Comparison of ENCODE assay signal across 8 mouse cellular contexts in genomic region chr3:95434136-95434982, GRCm38 (mm10). TPM values are rescaled to one million over a fixed set of nuclear protein-coding genes. Genes with fewer than 3 reads are reported as not detected.
DNase-seq lines count a peak whose midpoint lies in the region; ATAC-seq and TF ChIP-seq lines count a peak whose summit lies in the region.

Arnt (plus strand) TSS chr3:95434388.

- no peak for TF ChIP-seq EP300 in CH12.LX (IDR thresholded peaks at IDR 0.05; ENCODE audit: low read length)

- peak within 1 kb of the TSS; percentile 50 for H3K27ac ChIP-seq in CH12.LX (ENCODE audit: insufficient read depth, low read depth)
- H3K27ac ChIP-seq in forebrain, embryonic 11.5 days (ENCODE audit: low read depth, low read length) = no peak within 1 kb of the TSS
- peak within 1 kb of the TSS; percentile 89 for H3K27ac ChIP-seq in heart, embryonic 16.5 days (ENCODE audit: low read length)
- H3K27ac ChIP-seq in liver, embryonic 15.5 days (replicated peaks) = peak within 1 kb of the TSS; percentile 95
- peak within 1 kb of the TSS; percentile 23 for H3K27ac ChIP-seq in neural tube, embryonic 12.5 days

- peaks cover 0 to 15% of the 10 kb centered on the region in 2 experiments; a peak in 1 of 4 replicates for H3K4me1 ChIP-seq in CH12.LX (ENCODE audit: control insufficient read depth in 1 of 2, insufficient read depth in 2 of 2)
- no peaks in the 10 kb centered on the region for H3K4me1 ChIP-seq in forebrain, embryonic 11.5 days (replicated peaks; ENCODE audit: control insufficient read depth, insufficient read depth, low read length)
- H3K4me1 ChIP-seq in heart, embryonic 16.5 days (ENCODE audit: control insufficient read depth, insufficient read depth, low read length) = peaks cover 7% of the 10 kb centered on the region; the same call in 1 of the 2 replicates
- H3K4me1 ChIP-seq in liver, embryonic 15.5 days (replicated peaks) = peaks cover 21% of the 10 kb centered on the region
- H3K4me1 ChIP-seq in neural tube, embryonic 12.5 days = peaks cover 3% of the 10 kb centered on the region; the same call in 1 of the 2 replicates

- peak; percentile 99 for ATAC-seq in forebrain, embryonic 11.5 days (replicated peaks; ENCODE audit: low FRiP score)
- peak; percentile 100 for ATAC-seq in heart, embryonic 16.5 days (replicated peaks; ENCODE audit: extremely low read depth, insufficient read depth, low FRiP score)
- peak; percentile 99 for ATAC-seq in liver, embryonic 15.5 days (ENCODE audit: insufficient read depth)
- peak; percentile 100 for ATAC-seq in neural tube, embryonic 12.5 days (ENCODE audit: low FRiP score, low read depth)

- TF ChIP-seq POLR2A in CH12.LX (IDR thresholded peaks at IDR 0.05; ENCODE audit: low read depth, low read length) = peak; percentile 75

- peak within 1 kb of the TSS; percentile 68 for H3K9ac ChIP-seq in CH12.LX (ENCODE audit: insufficient read depth, low read depth)
- peak within 1 kb of the TSS; percentile 80 for H3K9ac ChIP-seq in forebrain, embryonic 11.5 days (ENCODE audit: low read length)
- peak within 1 kb of the TSS; percentile 94 for H3K9ac ChIP-seq in heart, embryonic 16.5 days (ENCODE audit: low read length)
- peak within 1 kb of the TSS; percentile 89 for H3K9ac ChIP-seq in liver, embryonic 15.5 days
- peak within 1 kb of the TSS; percentile 66 for H3K9ac ChIP-seq in neural tube, embryonic 12.5 days

- peaks cover 5 to 21% of the 10 kb centered on the region in 2 experiments for H3K36me3 ChIP-seq in CH12.LX (replicated peaks in 1 of 2; ENCODE audit: control insufficient read depth in 1 of 2, insufficient read depth in 1 of 2, low read length in 1 of 2)
- no peaks in the 10 kb centered on the region; the same call in 1 of the 2 replicates for H3K36me3 ChIP-seq in forebrain, embryonic 11.5 days (ENCODE audit: control insufficient read depth, insufficient read depth, low read length)
- peaks cover 10% of the 10 kb centered on the region for H3K36me3 ChIP-seq in heart, embryonic 16.5 days (ENCODE audit: control insufficient read depth, insufficient read depth)
- peaks cover 26% of the 10 kb centered on the region for H3K36me3 ChIP-seq in liver, embryonic 15.5 days (replicated peaks)
- peaks cover 10% of the 10 kb centered on the region for H3K36me3 ChIP-seq in neural tube, embryonic 12.5 days

- H3K79me2 ChIP-seq in CH12.LX (replicated peaks; ENCODE audit: control insufficient read depth, extremely low read depth, insufficient read depth, poor library complexity, severe bottlenecking) = peaks cover 18% of the 10 kb centered on the region

- 0 out of 4 replicates have a peak, but pooled peaks of 1 of the 2 experiments have one; percentile 4 for TF ChIP-seq CTCF in CH12.LX (conservative IDR thresholded peaks at IDR 0.05 in 1 of 2, IDR thresholded peaks at IDR 0.05 in 1 of 2; ENCODE audit: low read depth in 2 of 2, low read length in 2 of 2)

- peak within 1 kb of the TSS; percentile 79 to 98 (median 79) for H3K4me3 ChIP-seq in CH12.LX (replicated peaks in 1 of 3; ENCODE audit: low read depth in 2 of 3, low read length in 2 of 3, poor library complexity in 1 of 3)
- peak within 1 kb of the TSS; percentile 80 for H3K4me3 ChIP-seq in forebrain, embryonic 11.5 days (ENCODE audit: low read depth, low read length)
- peak within 1 kb of the TSS; percentile 95 for H3K4me3 ChIP-seq in heart, embryonic 16.5 days (ENCODE audit: low read length)
- peak within 1 kb of the TSS; percentile 88 for H3K4me3 ChIP-seq in liver, embryonic 15.5 days (replicated peaks)
- peak within 1 kb of the TSS; percentile 85 for H3K4me3 ChIP-seq in neural tube, embryonic 12.5 days

- no peaks in the 10 kb centered on the region for H3K9me3 ChIP-seq in CH12.LX (replicated peaks; ENCODE audit: low read length)
- no peaks in the 10 kb centered on the region for H3K9me3 ChIP-seq in forebrain, embryonic 11.5 days (ENCODE audit: control insufficient read depth, low read length)
- H3K9me3 ChIP-seq in heart, embryonic 16.5 days (replicated peaks; ENCODE audit: control insufficient read depth, low read length) = no peaks in the 10 kb centered on the region
- H3K9me3 ChIP-seq in liver, embryonic 15.5 days (replicated peaks) = no peaks in the 10 kb centered on the region
- H3K9me3 ChIP-seq in neural tube, embryonic 12.5 days = no peaks in the 10 kb centered on the region

- no peak for TF ChIP-seq RAD21 in CH12.LX (IDR thresholded peaks at IDR 0.05; ENCODE audit: low read depth, low read length)

- in situ Hi-C loops in CH12.LX (cut with MboI; ENCODE audit: low pct_ligation_motif_present, low pct_unique_long_range_greater_than_20kb, low sequenced_read_pairs) = no loop called here

- dilution Hi-C loops in CH12.LX (cut with MboI; ENCODE audit: extremely low pct_ligation_motif_present, extremely low pct_unique_long_range_greater_than_20kb, low sequenced_read_pairs) = no loop called here

- peak within 1 kb of the TSS; percentile 94 for H3K4me2 ChIP-seq in CH12.LX (ENCODE audit: insufficient read depth, low read depth, poor library complexity, severe bottlenecking)
- H3K4me2 ChIP-seq in forebrain, embryonic 11.5 days (ENCODE audit: low read depth, low read length, severe bottlenecking) = peak within 1 kb of the TSS; percentile 75
- H3K4me2 ChIP-seq in heart, embryonic 16.5 days (ENCODE audit: low read depth, low read length) = peak within 1 kb of the TSS; percentile 77
- H3K4me2 ChIP-seq in liver, embryonic 15.5 days = peak within 1 kb of the TSS; percentile 66
- H3K4me2 ChIP-seq in neural tube, embryonic 12.5 days (replicated peaks) = peak within 1 kb of the TSS; percentile 70

- under 1% methylated on average over 47 of the region's 47 CpGs for WGBS in forebrain, embryonic 11.5 days
- under 1% methylated on average over 47 of the region's 47 CpGs for WGBS in heart, embryonic 16.5 days
- WGBS in liver, embryonic 15.5 days (ENCODE audit: insufficient replicate concordance) = under 1% methylated on average over 47 of the region's 47 CpGs
- under 1% methylated on average over 47 of the region's 47 CpGs for WGBS in neural tube, embryonic 12.5 days

- peak; percentile 99 for DNase-seq in CH12.LX (ENCODE audit: extremely low read depth)
- peak; percentile 96 for DNase-seq in c-Kit-positive CD71-positive TER-119-negative erythroid progenitor cells, embryonic 14.5 days (ENCODE audit: low read depth)
- peak; percentile 96 for DNase-seq in forebrain, embryonic 11.5 days (ENCODE audit: low spot score)
- DNase-seq in kidney, postnatal 36 days = peak; percentile 93 to 98
- peak; percentile 95 for DNase-seq in telencephalon, adult 2 months (ENCODE audit: low read depth, low spot score)

- no peaks in the 10 kb centered on the region for H3K27me3 ChIP-seq in CH12.LX (replicated peaks)
- H3K27me3 ChIP-seq in forebrain, embryonic 11.5 days (ENCODE audit: control insufficient read depth, insufficient read depth, low read length) = no peaks in the 10 kb centered on the region
- no peaks in the 10 kb centered on the region for H3K27me3 ChIP-seq in heart, embryonic 16.5 days (ENCODE audit: control insufficient read depth, insufficient read depth, low read length)
- peaks cover under 1% of the 10 kb centered on the region for H3K27me3 ChIP-seq in liver, embryonic 15.5 days
- H3K27me3 ChIP-seq in neural tube, embryonic 12.5 days (replicated peaks) = no peaks in the 10 kb centered on the region

TF ChIP-seq in CH12.LX, 34 proteins besides CTCF, POLR2A, EP300 and RAD21 (continues in another document):
- TF ChIP-seq TBP (conservative IDR thresholded peaks at IDR 0.05; ENCODE audit: low read depth, low read length) = peak; percentile 45; the same call in 1 of the 2 replicates
- TF ChIP-seq SIN3A (IDR thresholded peaks at IDR 0.05; ENCODE audit: low read length) = peak; percentile 83
- TF ChIP-seq MAFK (IDR thresholded peaks at IDR 0.05; ENCODE audit: insufficient replicate concordance, low read length) = no peak
- TF ChIP-seq NRF1 (IDR thresholded peaks at IDR 0.05; ENCODE audit: low read depth, low read length) = peak; percentile 68
- TF ChIP-seq CHD1 (IDR thresholded peaks at IDR 0.05; ENCODE audit: low read depth, low read length) = no peak
- TF ChIP-seq JUN (IDR thresholded peaks at IDR 0.05; ENCODE audit: insufficient read depth, low read depth, low read length) = no peak
- peak; percentile 82 for TF ChIP-seq NELFE (IDR thresholded peaks at IDR 0.05; ENCODE audit: low read depth, low read length)
- TF ChIP-seq USF1 (IDR thresholded peaks at IDR 0.05; ENCODE audit: low read depth, low read length) = peak; percentile 6; the same call in 1 of the 2 replicates
- TF ChIP-seq MYC (IDR thresholded peaks at IDR 0.05; ENCODE audit: low read depth, low read length) = no peak; the same call in 1 of the 2 replicates
- no peak for TF ChIP-seq SMC3 (IDR thresholded peaks at IDR 0.05; ENCODE audit: low read depth, low read length)
- peak; percentile 22; the same call in 1 of the 2 replicates for TF ChIP-seq JUND (conservative IDR thresholded peaks at IDR 0.05; ENCODE audit: low read depth, low read length)
- TF ChIP-seq IRF4 (IDR thresholded peaks at IDR 0.05; ENCODE audit: low read depth, low read length) = peak; percentile 62
- TF ChIP-seq GABPA (IDR thresholded peaks at IDR 0.05; ENCODE audit: insufficient replicate concordance, low read depth, low read length) = no peak
- no peak for TF ChIP-seq RCOR1 (conservative IDR thresholded peaks at IDR 0.05; ENCODE audit: low read depth, low read length)
- TF ChIP-seq TCF12 (IDR thresholded peaks at IDR 0.05; ENCODE audit: low read depth, low read length) = peak; percentile 71; the same call in 1 of the 2 replicates
- peak; percentile 65 for TF ChIP-seq HCFC1 (IDR thresholded peaks at IDR 0.05; ENCODE audit: low read depth, low read length)
- TF ChIP-seq ELF1 (IDR thresholded peaks at IDR 0.05; ENCODE audit: low read depth, low read length) = peak; percentile 62
- peak; percentile 86 for TF ChIP-seq CHD2 (IDR thresholded peaks at IDR 0.05; ENCODE audit: low read length)
- TF ChIP-seq UBTF (IDR thresholded peaks at IDR 0.05; ENCODE audit: low read depth, low read length) = 0 out of 2 replicates have a peak, but pooled peaks have one; percentile 54
- peak; percentile 91 for TF ChIP-seq ETS1 (conservative IDR thresholded peaks at IDR 0.05; ENCODE audit: low read depth, low read length)
- TF ChIP-seq BHLHE40 (IDR thresholded peaks at IDR 0.05; ENCODE audit: low read depth, low read length) = peak; percentile 79
- peak; percentile 95 for TF ChIP-seq MAZ (IDR thresholded peaks at IDR 0.05; ENCODE audit: low read depth, low read length)

RNA-seq across cellular contexts. Expression of gene Arnt, which starts in this region (rescaled TPM):
- total RNA-seq in CH12.LX (2012; rRNA removed) = 11.4 and 12.4 TPM in 2 replicates
- 13.2 and 13.5 TPM in 2 replicates for total RNA-seq in CH12.LX (2014; rRNA removed)
- polyA plus RNA-seq in CH12.LX (2012; ENCODE audit: insufficient read length, low read depth) = 24.9 and 27.7 TPM in 2 replicates
- 26.7 and 27.8 TPM in 2 replicates for polyA plus RNA-seq in forebrain, embryonic 11.5 days (2014; fragmentation: Nextera tagmentation; extraction: Ambion mirVana)
- polyA plus RNA-seq in heart, embryonic 16.5 days (2015; fragmentation: Nextera tagmentation; extraction: Ambion mirVana) = 30.6 and 32.1 TPM in 2 replicates
- 15.4 and 16.4 TPM in 2 replicates for polyA plus RNA-seq in liver, embryonic 15.5 days (2015; fragmentation: Nextera tagmentation; extraction: Ambion mirVana)
- 28.9 and 33.2 TPM in 2 replicates for polyA plus RNA-seq in neural tube, embryonic 12.5 days (2016; fragmentation: Nextera tagmentation; extraction: Ambion mirVana)
